Mouse (Mus musculus) cortical plate, adult 2 months (tissue): ENCODE measurements around the gene Cdk5r2.

ENCODE experiments used
- CTCF ChIP-seq: fragments of 200-500 bp; IDR thresholded peaks from 2 replicates; pipeline ENCODE4 v1.5.1; 2011; ENCODE audit warnings: mild to moderate bottlenecking, control low read depth, low read length; ENCODE audit not compliant: insufficient read depth; ENCODE audit errors: extremely low read depth
- POLR2A ChIP-seq: fragments of 200-500 bp; IDR thresholded peaks from 2 replicates; pipeline ENCODE4 v1.6.1; 2011; ENCODE audit warnings: mild to moderate bottlenecking, low read length, control low read depth; ENCODE audit not compliant: insufficient read depth; ENCODE audit errors: extremely low read depth

GRCm38 (mm10) chr1:74872218-74872617 is 17.5 kb downstream of the Cdk5r2 start:
- TF ChIP-seq CTCF (no peak), POLR2A (no peak)
